Mouse (Mus musculus): ENCODE results near the gene Sox2. TPM values are rescaled to one million over a fixed set of nuclear protein-coding genes. Genes with fewer than 3 reads are reported as not detected.

Gene Sox2
- total and polyA plus RNA-seq, 3 experiments = not detected

GRCm38 (mm10) chr3:34688072-34688471, 37.9 kb downstream of the Sox2 start:
- no peak for TF ChIP-seq BHLHE40 (IDR thresholded peaks at IDR 0.05; ENCODE audit: borderline replicate concordance, low read depth, low read length)
- TF ChIP-seq EP300 (IDR thresholded peaks at IDR 0.05; ENCODE audit: low read depth in 1 of 2, low read length in 2 of 2) = no peak
- no peak for TF ChIP-seq JUND (IDR thresholded peaks at IDR 0.05; ENCODE audit: low read depth, low read length)
- no peak for TF ChIP-seq E2F4 (IDR thresholded peaks at IDR 0.05; ENCODE audit: borderline replicate concordance, low read depth, low read length)
- TF ChIP-seq SMC3 (IDR thresholded peaks at IDR 0.05; ENCODE audit: low read depth, low read length) = no peak
- no peak for TF ChIP-seq NRF1 (IDR thresholded peaks at IDR 0.05; ENCODE audit: insufficient read depth, low read depth, low read length, poor library complexity, severe bottlenecking)
- TF ChIP-seq SIN3A (IDR thresholded peaks at IDR 0.05; ENCODE audit: low read length) = no peak
- no peak for TF ChIP-seq POLR2A (IDR thresholded peaks at IDR 0.05; ENCODE audit: control insufficient read depth in 1 of 2, insufficient read depth in 1 of 2, low read depth in 1 of 2, low read length in 2 of 2, poor library complexity in 1 of 2)
- no peak for TF ChIP-seq ZKSCAN1 (IDR thresholded peaks at IDR 0.05; ENCODE audit: low read depth, low read length)
- TF ChIP-seq HCFC1 (IDR thresholded peaks at IDR 0.05; ENCODE audit: low read depth, low read length) = no peak
- no peak for TF ChIP-seq RCOR1 (IDR thresholded peaks at IDR 0.05; ENCODE audit: low read depth, low read length)
- TF ChIP-seq MYC (IDR thresholded peaks at IDR 0.05; ENCODE audit: low read depth, low read length) = no peak
- no peak for TF ChIP-seq RAD21 (IDR thresholded peaks at IDR 0.05; ENCODE audit: low read depth, low read length)
- no peak for TF ChIP-seq ZNF384 (IDR thresholded peaks at IDR 0.05; ENCODE audit: low read depth, low read length)
- no peak for TF ChIP-seq CHD2 (IDR thresholded peaks at IDR 0.05; ENCODE audit: low read length)
- TF ChIP-seq CHD1 (IDR thresholded peaks at IDR 0.05; ENCODE audit: low read depth, low read length) = no peak
- no peak for TF ChIP-seq GABPA (IDR thresholded peaks at IDR 0.05; ENCODE audit: low read depth, low read length)
- TF ChIP-seq MEF2A (IDR thresholded peaks at IDR 0.05; ENCODE audit: extremely low read depth, insufficient replicate concordance, low read depth, low read length, poor library complexity, severe bottlenecking) = no peak
- no peak for TF ChIP-seq MYB (IDR thresholded peaks at IDR 0.05; ENCODE audit: low read depth, low read length)
- TF ChIP-seq ETS1 (IDR thresholded peaks at IDR 0.05; ENCODE audit: low read depth, low read length) = no peak
- no peak overlapping the region for H3K27ac ChIP-seq (ENCODE audit: control insufficient read depth, low read depth, low read length)
- no peak for DNase-seq (ENCODE audit: low read depth, low spot score)
- no peaks in the 10 kb centered on the region for H3K27me3 ChIP-seq (ENCODE audit: control insufficient read depth in 1 of 2, insufficient read depth in 2 of 2, low read length in 2 of 2)
- H3K4me3 ChIP-seq (ENCODE audit: control insufficient read depth in 1 of 2, insufficient read depth in 1 of 2, low read depth in 2 of 2, low read length in 2 of 2) = no peak overlapping the region
- H3K9ac ChIP-seq (ENCODE audit: control insufficient read depth, low read depth, low read length, poor library complexity, severe bottlenecking) = no peak overlapping the region
- no peaks in the 10 kb centered on the region for H3K79me2 ChIP-seq (ENCODE audit: control insufficient read depth, insufficient read depth, low read length, poor library complexity)
- H3K36me3 ChIP-seq (ENCODE audit: control insufficient read depth in 1 of 2, insufficient read depth in 2 of 2, low read length in 2 of 2) = no peaks in the 10 kb centered on the region
- H3K9me3 ChIP-seq (replicated peaks; ENCODE audit: insufficient read depth, low read length) = no peaks in the 10 kb centered on the region
- H3K4me1 ChIP-seq (ENCODE audit: control insufficient read depth in 1 of 2, insufficient read depth in 2 of 2, low read length in 2 of 2) = no peaks in the 10 kb centered on the region

- no peak for TF ChIP-seq KAT2A (conservative IDR thresholded peaks at IDR 0.05; ENCODE audit: low read depth, low read length)
- no peak for TF ChIP-seq NELFE (IDR thresholded peaks at IDR 0.05; ENCODE audit: low read depth, low read length)
- no peak for TF ChIP-seq ETS1 (IDR thresholded peaks at IDR 0.05; ENCODE audit: low read depth, low read length)
- TF ChIP-seq E2F4 (IDR thresholded peaks at IDR 0.05; ENCODE audit: borderline replicate concordance, low read depth, low read length) = no peak
- no peak for TF ChIP-seq CHD1 (IDR thresholded peaks at IDR 0.05; ENCODE audit: low read depth, low read length)
- TF ChIP-seq MAX (IDR thresholded peaks at IDR 0.05; ENCODE audit: low read length) = no peak
- no peak for TF ChIP-seq MEF2A (IDR thresholded peaks at IDR 0.05; ENCODE audit: extremely low read depth, insufficient replicate concordance, low read depth, low read length, poor library complexity, severe bottlenecking)
- TF ChIP-seq ELF1 (IDR thresholded peaks at IDR 0.05; ENCODE audit: low read depth, low read length) = no peak
- TF ChIP-seq TCF12 (IDR thresholded peaks at IDR 0.05; ENCODE audit: low read depth, low read length) = no peak
- TF ChIP-seq ZMIZ1 (IDR thresholded peaks at IDR 0.05; ENCODE audit: low read depth, low read length) = no peak
- TF ChIP-seq SMC3 (IDR thresholded peaks at IDR 0.05; ENCODE audit: low read depth, low read length) = no peak
- no peak for TF ChIP-seq MYB (IDR thresholded peaks at IDR 0.05; ENCODE audit: low read depth, low read length)
- TF ChIP-seq MAZ (IDR thresholded peaks at IDR 0.05; ENCODE audit: low read depth, low read length) = no peak
- TF ChIP-seq TBP (IDR thresholded peaks at IDR 0.05; ENCODE audit: low read depth, low read length) = no peak
- H3K9me3 ChIP-seq (replicated peaks; ENCODE audit: insufficient read depth, low read length) = no peaks in the 10 kb centered on the region
- H3K9ac ChIP-seq (ENCODE audit: control insufficient read depth, low read depth, low read length, poor library complexity, severe bottlenecking) = no peak overlapping the region
- H3K4me1 ChIP-seq (ENCODE audit: control insufficient read depth in 1 of 2, insufficient read depth in 2 of 2, low read length in 2 of 2) = no peaks in the 10 kb centered on the region
- no peaks in the 10 kb centered on the region for H3K36me3 ChIP-seq (ENCODE audit: control insufficient read depth in 1 of 2, insufficient read depth in 2 of 2, low read length in 2 of 2)
- no peaks in the 10 kb centered on the region for H3K79me2 ChIP-seq (ENCODE audit: control insufficient read depth, insufficient read depth, low read length, poor library complexity)
- no peak for DNase-seq (ENCODE audit: low read depth, low spot score)
- H3K4me3 ChIP-seq (ENCODE audit: control insufficient read depth in 1 of 2, insufficient read depth in 1 of 2, low read depth in 2 of 2, low read length in 2 of 2) = no peak overlapping the region
- H3K27me3 ChIP-seq (ENCODE audit: control insufficient read depth in 1 of 2, insufficient read depth in 2 of 2, low read length in 2 of 2) = no peaks in the 10 kb centered on the region
- no peak overlapping the region for H3K27ac ChIP-seq (ENCODE audit: control insufficient read depth, low read depth, low read length)
Observed at GRCm38 (mm10) chr3:34691703-34692393, 41.6 kb downstream of the Sox2 start.

Measured in MEL (cell line).